Mouse (Mus musculus): Measurements from ENCODE around the gene Rnasek.

- TF ChIP-seq CTCF (IDR thresholded peaks at IDR 0.05; ENCODE audit: borderline replicate concordance, extremely low read depth, insufficient read depth, insufficient read length) (no peak), POLR2A (IDR thresholded peaks at IDR 0.05; ENCODE audit: borderline replicate concordance, extremely low read depth, insufficient read depth, insufficient read length, poor library complexity, severe bottlenecking) (no peak)
Measured at GRCm38 (mm10) chr11:70226602-70226890, 13.1 kb downstream of the Rnasek start.
